Mouse (Mus musculus) midbrain, postnatal 0 days (tissue): ENCODE measurements around the gene Dirc2. TPM values are rescaled to one million over a fixed set of nuclear protein-coding genes. Genes with fewer than 3 reads are reported as not detected.

Experiments
- ATAC-seq: fragments of 200-750 bp; cut with Nextera tagmentation; 2 replicates; pipeline ENCODE4 v1.8.0; 2017; ENCODE audit warnings: moderate number of reproducible peaks, mild to moderate bottlenecking, moderate TSS enrichment, moderate library complexity; ENCODE audit not compliant: low FRiP score
- DNase-seq: peaks from one replicate; pipeline ENCODE4 v3.0.0-alpha.2; 2015; ENCODE audit warnings: low spot score
- H3K27ac ChIP-seq: fragments of 300-500 bp; sonication (generic); 2 replicates; pipeline ENCODE4 v1.5.1; 2014; ENCODE audit warnings: low read depth, mild to moderate bottlenecking, low read length, mixed read lengths
- H3K27me3 ChIP-seq: fragments of 300-500 bp; sonication (generic); 2 replicates; pipeline ENCODE4 v1.6.1; 2014; ENCODE audit warnings: low read length, control low read depth, mixed read lengths; ENCODE audit not compliant: insufficient read depth
- H3K36me3 ChIP-seq: fragments of 300-500 bp; sonication (generic); 2 replicates; pipeline ENCODE4 v1.6.1; 2014; ENCODE audit warnings: low read length, control low read depth, mixed read lengths; ENCODE audit not compliant: insufficient read depth
- H3K4me1 ChIP-seq: fragments of 300-500 bp; sonication (generic); 2 replicates; pipeline ENCODE4 v1.6.1; 2014; ENCODE audit warnings: mild to moderate bottlenecking, control low read depth, antibody characterized with exemption, low read length, mixed read lengths; ENCODE audit not compliant: insufficient read depth
- H3K4me2 ChIP-seq: fragments of 300-500 bp; sonication (generic); 2 replicates; pipeline ENCODE4 v1.6.1; 2014; ENCODE audit warnings: low read depth, mild to moderate bottlenecking, low read length, mixed read lengths; ENCODE audit not compliant: poor library complexity, severe bottlenecking
- H3K4me3 ChIP-seq: fragments of 300-500 bp; sonication (generic); 2 replicates; pipeline ENCODE4 v1.5.1; 2014; ENCODE audit warnings: low read depth, mild to moderate bottlenecking, low read length, moderate library complexity
- H3K9ac ChIP-seq: fragments of 300-500 bp; sonication (generic); replicated peaks from 2 replicates; pipeline ENCODE4 v1.6.1; 2014; ENCODE audit warnings: mild to moderate bottlenecking, low read length, moderate library complexity, mixed read lengths; ENCODE audit not compliant: poor library complexity, severe bottlenecking
- H3K9me3 ChIP-seq: fragments of 300-500 bp; sonication (generic); 2 replicates; pipeline ENCODE4 v1.6.1; 2016; ENCODE audit warnings: low read length, control low read depth
- CTCF ChIP-seq: IDR thresholded peaks from 2 replicates; pipeline ENCODE4 v1.5.1; 2016; ENCODE audit warnings: antibody characterized with exemption, mild to moderate bottlenecking
- WGBS: fragments of 180-500 bp; shearing (Covaris S2); extraction: QIAGEN DNeasy Blood & Tissue Kit; methylation state at CpG from one replicate; pipeline ENCODE4 v1.1.7; 2014; 5-methylcytosine and 5-hydroxymethylcytosine counted together
- polyA plus RNA-seq: library from polyadenylated mRNA; unstranded; fragments of >200 nt; fragmentation: Nextera tagmentation; extraction: Ambion mirVana; gene quantifications from 2 replicates; pipeline ENCODE4 v1.2.1, GENCODE M21; 2015
- total RNA-seq: library from RNA; depleted of rRNA; stranded (reverse); fragments of >200 nt; gene quantifications from 2 replicates; pipeline ENCODE4 v1.2.3, GENCODE M21; 2014; rRNA removed

Gene Dirc2
- total RNA-seq (84.3 and 87.8 TPM in 2 replicates), polyA plus RNA-seq (31.1 and 35.2 TPM in 2 replicates)

DNA sequence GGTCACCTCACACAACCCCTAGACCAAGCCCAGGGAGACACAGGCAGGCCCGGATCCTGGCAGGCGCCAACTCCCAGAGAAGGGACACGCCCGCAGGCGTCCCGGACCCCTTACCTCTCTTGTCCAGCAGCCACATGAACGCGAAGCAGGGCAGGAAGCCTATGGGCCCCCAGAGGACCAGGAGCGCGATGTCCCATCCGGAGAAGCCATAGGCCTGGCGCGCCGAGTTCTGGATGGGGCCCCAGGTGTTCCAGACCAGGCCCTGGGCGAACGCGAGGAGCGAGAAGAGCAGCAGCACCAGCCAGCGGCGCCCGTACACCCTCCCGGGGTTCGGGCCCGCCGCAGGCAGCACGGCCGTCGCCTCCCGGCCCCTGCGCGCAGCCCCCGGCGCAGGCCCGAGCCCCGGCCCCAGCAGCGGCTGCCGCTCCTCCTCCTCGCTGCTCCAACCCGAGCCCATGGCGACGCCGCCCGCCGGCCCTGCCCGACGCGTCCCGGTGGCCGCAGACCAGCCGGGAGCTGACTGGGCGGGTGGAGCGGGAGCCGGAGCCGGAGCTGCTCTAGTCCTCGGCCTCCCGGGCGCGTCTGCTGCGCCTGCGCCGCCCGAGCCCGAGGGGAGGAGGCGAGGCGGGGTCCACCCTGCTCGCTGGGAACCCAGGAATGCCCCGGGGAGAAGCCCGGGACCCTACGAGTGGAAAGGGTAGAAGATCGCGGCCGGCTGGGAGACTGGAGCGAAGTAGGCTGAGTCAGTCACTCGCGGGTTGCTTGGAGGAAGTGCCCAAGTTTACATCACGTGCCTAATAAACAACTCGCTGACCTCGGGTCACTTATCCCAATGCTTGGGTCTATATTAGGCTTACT is at the start of gene Dirc2:
TSS of gene Dirc2 (minus strand) at position 572 of the 858 bp plus-strand sequence.
- TF ChIP-seq CTCF, result no peak
- Histone ChIP-seq H3K4me1 (peaks cover 18% of the 10 kb centered on the region), H3K27me3 (no peaks in the 10 kb centered on the region), H3K36me3 (no peaks in the 10 kb centered on the region), H3K9me3 (no peaks in the 10 kb centered on the region), H3K4me3 (peak within 1 kb of the TSS; percentile 69), H3K9ac (peak within 1 kb of the TSS; percentile 89), H3K27ac (0 out of 2 replicates have a peak within 1 kb of the TSS, but pooled peaks have one; percentile 2), H3K4me2 (peak within 1 kb of the TSS; percentile 85)
- 0% methylated on average over 58 of the region's 78 CpGs for WGBS
- peak; percentile 79 for ATAC-seq
- DNase-seq, result peak; percentile 61

DNA sequence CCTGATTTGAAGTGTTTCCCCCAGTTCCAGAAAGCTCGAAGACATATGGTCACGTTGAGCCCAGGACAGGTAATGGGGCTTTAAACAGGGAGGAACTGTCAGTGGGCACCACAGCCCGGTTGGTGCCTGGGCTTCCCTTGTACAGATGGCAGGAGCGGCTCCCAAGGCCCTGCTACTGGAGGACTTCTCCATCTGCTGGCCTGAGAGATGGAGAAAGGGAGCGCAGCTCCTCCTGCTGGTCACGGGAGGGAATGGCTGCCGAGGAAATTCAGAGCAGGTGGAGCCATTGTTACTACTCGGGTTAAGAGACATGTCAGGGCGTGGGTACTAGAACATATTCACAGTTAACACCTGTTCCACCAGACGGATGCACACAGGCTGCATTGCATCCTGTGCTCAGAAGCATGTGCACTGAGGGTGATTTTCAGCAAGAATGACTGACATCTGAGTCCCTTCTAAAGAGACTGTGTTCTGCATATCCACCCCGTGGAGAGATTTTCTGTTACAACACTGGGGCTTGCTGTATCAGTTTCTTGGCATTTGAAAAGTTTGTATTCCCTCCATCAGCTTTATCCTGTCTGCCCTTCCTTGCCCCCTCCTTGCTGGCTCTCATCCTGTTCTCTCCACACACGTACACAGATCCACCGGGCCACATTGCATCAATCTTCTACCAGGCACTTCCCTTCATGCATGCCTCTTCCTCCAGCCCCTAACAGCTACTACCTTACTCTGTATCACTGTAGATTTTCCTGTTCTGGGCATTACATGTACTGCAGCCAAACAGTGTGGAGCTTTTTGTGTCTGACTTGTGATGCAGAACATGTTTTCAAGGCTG is 48.3 kb upstream of the Dirc2 start:
- no peaks in the 10 kb centered on the region for H3K9me3 ChIP-seq
- TF ChIP-seq CTCF, result peak; percentile 100
- peaks cover 6% of the 10 kb centered on the region; the same call in 1 of the 2 replicates for H3K36me3 ChIP-seq
- no peak overlapping the region for H3K4me2 ChIP-seq
- ATAC-seq, result peak; percentile 77
- H3K4me3 ChIP-seq, result no peak overlapping the region
- H3K27ac ChIP-seq, result no peak overlapping the region
- no peak overlapping the region for H3K9ac ChIP-seq
- peak; percentile 86 for DNase-seq
- no peaks in the 10 kb centered on the region for H3K27me3 ChIP-seq
- WGBS, result 35% methylated on average over 13 of the region's 13 CpGs
- no peaks in the 10 kb centered on the region for H3K4me1 ChIP-seq

DNA sequence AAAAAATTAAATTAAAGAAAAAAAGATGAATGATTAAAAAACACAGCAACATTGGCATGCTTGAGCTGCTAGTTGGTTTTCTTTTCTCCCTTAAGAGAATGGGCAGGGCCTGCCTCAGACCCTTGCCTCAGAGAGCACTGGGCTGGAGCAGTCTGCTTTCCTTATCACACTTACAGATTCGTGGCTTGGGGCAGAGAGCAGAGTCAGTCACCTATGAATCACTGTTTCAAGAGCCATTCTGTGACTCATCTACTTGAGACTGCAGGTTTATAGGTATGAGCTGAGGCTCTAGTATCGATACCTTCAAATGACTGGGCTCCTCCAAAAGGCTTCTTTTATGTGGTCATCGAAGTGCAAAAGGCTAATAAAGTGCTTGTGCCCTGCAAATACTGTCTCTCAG is 44.0 kb upstream of the Dirc2 start:
- H3K4me3 ChIP-seq, result no peak overlapping the region
- no peaks in the 10 kb centered on the region; the same call in 1 of the 2 replicates for H3K36me3 ChIP-seq
- H3K27ac ChIP-seq, result no peak overlapping the region
- H3K9me3 ChIP-seq, result no peaks in the 10 kb centered on the region
- H3K4me1 ChIP-seq, result no peaks in the 10 kb centered on the region
- DNase-seq (no peak), ATAC-seq (no peak)
- no peak overlapping the region for H3K9ac ChIP-seq
- no peaks in the 10 kb centered on the region for H3K27me3 ChIP-seq
- H3K4me2 ChIP-seq, result no peak overlapping the region
- TF ChIP-seq CTCF, result no peak
- 82% methylated on average over 3 of the region's 3 CpGs for WGBS

DNA sequence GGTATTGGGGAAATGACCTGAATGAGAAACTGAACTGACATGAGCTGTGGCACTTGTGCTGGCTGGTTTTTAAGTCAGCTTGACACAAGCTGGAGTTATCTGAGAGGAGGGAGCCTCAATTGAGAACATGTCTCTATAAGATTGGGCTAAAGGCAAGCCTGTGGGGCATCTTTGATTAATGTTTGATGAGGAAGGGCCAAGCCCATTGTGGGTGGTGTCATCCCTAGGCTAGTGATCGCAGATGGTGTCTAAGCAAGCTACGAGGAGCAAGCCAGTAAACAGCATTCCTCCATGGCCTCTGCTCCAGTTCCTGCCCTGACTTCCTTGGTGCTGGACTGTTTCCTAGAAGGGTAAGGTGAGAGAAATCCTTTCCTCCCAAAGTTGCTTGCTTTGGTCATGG is 39.7 kb upstream of the Dirc2 start:
- H3K27ac ChIP-seq, result no peak overlapping the region
- no peak for DNase-seq
- TF ChIP-seq CTCF, result no peak

DNA sequence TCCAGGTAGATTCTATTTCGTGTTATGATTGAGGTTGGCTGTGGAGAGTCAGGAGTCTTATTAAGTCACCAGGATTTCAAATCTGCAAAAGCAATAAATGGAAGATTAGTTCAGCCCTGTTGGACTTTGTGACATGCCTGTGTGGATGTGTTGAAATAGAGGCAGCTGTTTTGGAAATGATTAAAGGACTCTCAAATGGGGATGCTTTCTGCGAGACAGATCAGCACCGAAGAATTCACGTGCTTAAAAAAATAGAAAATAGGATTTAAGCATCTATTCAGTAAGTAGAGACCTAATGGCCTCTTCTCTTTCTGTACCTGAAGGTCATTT is 38.5 kb upstream of the Dirc2 start:
- DNase-seq (no peak), ATAC-seq (no peak)
- Histone ChIP-seq H3K4me1 (no peaks in the 10 kb centered on the region), H3K9ac (no peak overlapping the region), H3K4me2 (no peak overlapping the region), H3K4me3 (no peak overlapping the region), H3K27me3 (no peaks in the 10 kb centered on the region), H3K27ac (no peak overlapping the region), H3K9me3 (no peaks in the 10 kb centered on the region), H3K36me3 (no peaks in the 10 kb centered on the region)
- TF ChIP-seq CTCF, result no peak
- WGBS, result 50% methylated on average over 4 of the region's 4 CpGs

More for the DNA sequence above, 39.7 kb upstream of the Dirc2 start:
- H3K4me1 ChIP-seq, result no peaks in the 10 kb centered on the region
- H3K4me3 ChIP-seq, result no peak overlapping the region
- WGBS, result 97% methylated on average over 2 of the region's 2 CpGs
- H3K27me3 ChIP-seq, result no peaks in the 10 kb centered on the region
- H3K36me3 ChIP-seq, result no peaks in the 10 kb centered on the region
- no peaks in the 10 kb centered on the region for H3K9me3 ChIP-seq
- H3K4me2 ChIP-seq, result no peak overlapping the region
- H3K9ac ChIP-seq, result no peak overlapping the region
- ATAC-seq, result no peak
